Mouse (Mus musculus) liver, embryonic 13.5 days (tissue): ENCODE measurements around the gene Col8a2. TPM values are rescaled to one million over a fixed set of nuclear protein-coding genes. Genes with fewer than 3 reads are reported as not detected.

Experiments used
- ATAC-seq: fragments of 200-750 bp; cut with Nextera tagmentation; 2 replicates; pipeline ENCODE4 v1.8.0; 2017; ENCODE audit warnings: low read depth, mild to moderate bottlenecking, moderate number of reproducible peaks, moderate library complexity
- DNase-seq: peaks from one replicate; pipeline ENCODE4 v3.0.0; 2022
- H3K27ac ChIP-seq: fragments of 300-500 bp; sonication (generic); 2 replicates; pipeline ENCODE4 v1.5.1; 2015; ENCODE audit warnings: moderate library complexity, mild to moderate bottlenecking, inconsistent platforms
- H3K27me3 ChIP-seq: fragments of 300-500 bp; sonication (generic); 2 replicates; pipeline ENCODE4 v1.6.1; 2015; ENCODE audit warnings: mild to moderate bottlenecking, inconsistent platforms
- H3K36me3 ChIP-seq: fragments of 300-500 bp; sonication (generic); 2 replicates; pipeline ENCODE4 v1.6.1; 2015; ENCODE audit warnings: mild to moderate bottlenecking, inconsistent platforms
- H3K4me1 ChIP-seq: fragments of 300-500 bp; sonication (generic); replicated peaks from 2 replicates; pipeline ENCODE4 v1.6.1; 2015; ENCODE audit warnings: inconsistent platforms
- H3K4me2 ChIP-seq: fragments of 300-500 bp; sonication (generic); 2 replicates; pipeline ENCODE4 v1.6.1; 2015; ENCODE audit warnings: inconsistent platforms, mild to moderate bottlenecking, moderate library complexity
- H3K4me3 ChIP-seq: fragments of 300-500 bp; sonication (generic); replicated peaks from 2 replicates; pipeline ENCODE4 v1.5.1; 2015; ENCODE audit warnings: mild to moderate bottlenecking, inconsistent platforms
- H3K9ac ChIP-seq: fragments of 300-500 bp; sonication (generic); 2 replicates; pipeline ENCODE4 v1.6.1; 2015; ENCODE audit warnings: mild to moderate bottlenecking, inconsistent platforms
- H3K9me3 ChIP-seq: fragments of 300-500 bp; sonication (generic); replicated peaks from 2 replicates; pipeline ENCODE4 v1.6.1; 2016; ENCODE audit warnings: inconsistent platforms
- WGBS: fragments of 180-500 bp; shearing (Covaris S2); methylation state at CpG from one replicate; pipeline ENCODE4 v1.1.7; 2015; ENCODE audit not compliant: insufficient replicate concordance; 5-methylcytosine and 5-hydroxymethylcytosine counted together
- polyA plus RNA-seq: library from polyadenylated mRNA; unstranded; fragments of >200 nt; fragmentation: Nextera tagmentation; extraction: Ambion mirVana; gene quantifications from 2 replicates; pipeline ENCODE4 v1.2.1, GENCODE M21; 2015

Gene Col8a2
- polyA plus RNA-seq, 1 experiment from 2014 or later: 0.99 TPM

DNA sequence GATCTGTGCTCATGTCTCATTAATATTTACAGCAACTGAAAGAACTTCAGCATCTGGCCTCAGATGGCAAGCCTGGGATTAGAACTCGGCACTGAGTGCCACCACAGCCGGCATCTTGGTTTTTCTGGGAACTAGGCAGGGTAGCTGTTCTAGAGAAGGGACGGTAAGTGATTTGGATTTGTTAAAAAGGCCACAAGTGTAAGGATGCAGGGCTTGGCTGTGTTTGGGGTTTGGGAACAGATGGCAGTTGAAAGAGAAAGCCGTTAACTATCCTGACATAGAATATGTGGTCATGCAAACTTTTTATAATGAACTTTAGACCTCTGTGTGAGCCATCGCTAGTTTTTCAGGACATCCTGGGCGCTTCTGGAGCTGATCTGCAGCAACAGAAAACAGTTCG, 24.9 kb upstream of the Col8a2 start:
- no peak for ATAC-seq
- peak overlapping the region; percentile 91 for H3K27ac ChIP-seq
- peaks cover 33% of the 10 kb centered on the region for H3K27me3 ChIP-seq
- peak overlapping the region; percentile 77 for H3K4me3 ChIP-seq
- no peaks in the 10 kb centered on the region for H3K36me3 ChIP-seq
- no peaks in the 10 kb centered on the region for H3K9me3 ChIP-seq
- H3K9ac ChIP-seq: peak overlapping the region; percentile 65
- H3K4me2 ChIP-seq: peak overlapping the region; percentile 76
- H3K4me1 ChIP-seq: peaks cover 60% of the 10 kb centered on the region
- DNase-seq: no peak
- 45% methylated on average over 7 of the region's 7 CpGs for WGBS

DNA sequence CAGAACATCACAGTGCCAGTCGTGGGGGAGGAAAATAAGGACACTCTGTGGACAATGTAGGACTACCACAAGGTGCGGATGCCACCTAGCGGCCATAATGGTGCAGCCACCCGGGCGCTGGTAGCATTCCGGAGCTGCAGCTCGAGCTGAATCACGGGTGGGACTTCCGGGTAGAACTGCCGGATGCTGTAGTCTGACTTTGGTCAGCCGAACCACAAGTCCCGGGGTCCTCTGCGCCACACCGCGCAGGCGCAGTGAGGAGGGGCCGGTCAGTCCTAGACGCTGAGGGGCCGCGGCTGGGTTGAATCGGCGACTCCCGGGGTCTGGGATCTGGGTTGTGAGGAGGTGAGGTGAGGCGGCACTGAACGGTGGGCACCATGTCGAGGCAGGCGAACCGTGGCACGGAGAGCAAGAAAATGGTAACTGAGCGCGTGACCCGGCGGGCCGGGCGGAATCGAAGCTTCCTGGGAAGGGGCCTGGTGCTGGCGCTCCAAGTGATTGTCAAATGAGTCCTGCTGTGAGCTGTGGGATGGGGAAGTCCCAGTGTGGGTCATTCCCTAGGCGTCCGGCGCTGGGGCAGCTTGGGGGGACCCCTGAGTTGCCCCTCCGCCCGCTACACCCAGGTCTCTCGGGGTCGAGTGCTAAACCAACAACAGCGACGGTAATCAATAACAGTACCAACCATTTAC, 24.3 kb upstream of the Col8a2 start, which contains the start of gene Trappc3:
Trappc3 (plus strand) TSS at position 207 of the 689 bp plus-strand sequence.
- Histone ChIP-seq H3K4me3 (peak within 1 kb of the TSS; percentile 77), H3K9ac (peak within 1 kb of the TSS; percentile 82), H3K27me3 (peaks cover 27% of the 10 kb centered on the region), H3K4me1 (peaks cover 55% of the 10 kb centered on the region), H3K9me3 (no peaks in the 10 kb centered on the region), H3K36me3 (no peaks in the 10 kb centered on the region), H3K4me2 (peak within 1 kb of the TSS; percentile 76), H3K27ac (peak within 1 kb of the TSS; percentile 91)
- DNase-seq: peak; percentile 98
- peak; percentile 87 for ATAC-seq
- under 1% methylated on average over 46 of the region's 46 CpGs for WGBS

DNA sequence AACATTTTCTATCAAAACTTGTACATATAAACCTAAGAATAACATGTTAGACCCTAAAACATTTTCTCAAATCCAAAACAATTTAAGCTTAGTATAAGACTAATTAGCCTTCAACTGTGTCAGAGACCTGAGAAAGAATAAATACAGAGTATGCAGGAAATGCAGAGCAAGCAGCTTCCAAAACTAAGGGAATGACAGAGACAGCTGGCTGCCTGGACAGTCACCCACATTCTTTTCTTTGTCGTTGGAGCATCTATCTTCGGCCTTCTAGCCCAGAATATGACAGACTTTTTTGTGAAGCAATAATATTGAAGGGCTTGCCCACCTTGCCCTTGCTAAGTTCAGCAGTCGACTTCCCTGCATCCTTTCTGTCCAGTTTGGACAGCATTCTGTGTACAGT, 17.3 kb upstream of the Col8a2 start:
- WGBS: 59% methylated on average over 3 of the region's 3 CpGs
- Histone ChIP-seq H3K9me3 (no peaks in the 10 kb centered on the region), H3K9ac (no peak overlapping the region), H3K4me1 (no peaks in the 10 kb centered on the region), H3K36me3 (peaks cover 18% of the 10 kb centered on the region), H3K4me2 (no peak overlapping the region), H3K27ac (no peak overlapping the region), H3K4me3 (no peak overlapping the region), H3K27me3 (no peaks in the 10 kb centered on the region)
- ATAC-seq: no peak
- no peak for DNase-seq

DNA sequence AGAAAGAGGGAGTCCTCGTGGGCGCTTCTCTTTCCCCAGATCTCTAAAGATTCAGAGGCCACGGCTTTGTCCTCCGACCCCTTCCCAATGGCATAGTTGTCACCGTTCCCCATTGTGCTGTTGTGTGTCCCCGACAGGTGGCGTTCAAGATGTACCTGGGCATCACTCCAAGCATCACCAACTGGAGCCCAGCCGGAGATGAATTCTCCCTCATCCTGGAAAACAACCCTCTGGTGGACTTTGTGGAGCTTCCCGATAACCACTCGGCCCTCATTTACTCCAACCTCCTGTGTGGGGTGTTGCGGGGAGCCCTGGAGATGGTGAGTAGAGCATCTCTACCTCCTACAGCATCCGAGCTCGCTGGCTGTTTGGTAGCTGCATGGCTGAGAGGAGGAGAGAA, 12.8 kb upstream of the Col8a2 start:
- Histone ChIP-seq H3K4me1 (0 out of 2 replicates have a peak, but pooled peaks cover 4% of the 10 kb centered on the region), H3K4me3 (no peak overlapping the region), H3K4me2 (no peak overlapping the region), H3K27ac (no peak overlapping the region), H3K36me3 (peaks cover 30% of the 10 kb centered on the region), H3K27me3 (no peaks in the 10 kb centered on the region), H3K9ac (no peak overlapping the region), H3K9me3 (no peaks in the 10 kb centered on the region)
- DNase-seq: no peak
- 81% methylated on average over 13 of the region's 13 CpGs for WGBS
- no peak for ATAC-seq

DNA sequence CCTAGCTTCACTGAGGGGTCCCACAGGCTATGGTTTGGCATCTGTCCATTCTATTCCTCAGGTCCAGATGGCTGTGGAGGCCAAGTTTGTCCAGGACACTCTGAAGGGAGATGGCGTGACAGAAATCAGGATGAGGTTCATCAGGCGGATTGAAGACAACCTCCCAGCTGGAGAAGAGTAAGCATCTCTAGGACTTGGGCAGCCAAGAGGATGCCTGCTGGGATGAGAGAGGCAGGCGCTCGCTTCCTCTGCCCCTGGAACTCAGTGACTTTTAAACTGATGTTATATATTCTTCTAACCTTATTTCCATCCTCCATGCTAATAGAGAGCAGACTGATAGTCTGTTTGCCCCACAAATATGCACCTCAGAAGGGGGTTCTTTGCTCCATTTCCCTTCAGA, 11.5 kb upstream of the Col8a2 start:
- ATAC-seq: no peak
- Histone ChIP-seq H3K4me3 (no peak overlapping the region), H3K9ac (no peak overlapping the region), H3K4me2 (no peak overlapping the region), H3K9me3 (no peaks in the 10 kb centered on the region), H3K4me1 (0 out of 2 replicates have a peak, but pooled peaks cover 4% of the 10 kb centered on the region), H3K27ac (no peak overlapping the region), H3K27me3 (no peaks in the 10 kb centered on the region), H3K36me3 (peaks cover 30% of the 10 kb centered on the region)
- 84% methylated on average over 4 of the region's 4 CpGs for WGBS
- no peak for DNase-seq

DNA sequence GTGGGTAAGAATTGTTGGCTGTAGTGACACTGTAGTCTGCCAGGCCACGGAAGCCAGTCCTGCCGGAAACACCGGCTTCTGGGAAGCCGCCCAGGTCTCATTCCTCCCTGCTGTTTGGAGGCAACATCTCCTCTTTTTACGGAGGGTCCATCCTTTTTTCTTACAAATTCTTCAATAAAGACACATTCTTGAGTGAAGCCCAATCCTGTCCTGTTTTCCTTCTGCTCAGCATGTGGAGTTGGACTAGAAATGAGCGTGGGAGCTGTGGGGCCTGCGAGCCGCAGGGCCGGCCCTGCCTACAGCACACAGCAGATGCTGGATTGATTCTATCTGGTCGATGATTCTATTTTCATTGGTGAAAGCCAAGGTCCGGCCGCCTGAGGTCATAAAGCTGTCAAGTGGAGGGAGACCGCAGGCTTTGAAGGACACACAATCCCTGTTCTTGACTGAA, 10.9 kb upstream of the Col8a2 start:
- Histone ChIP-seq H3K9ac (no peak overlapping the region), H3K4me3 (no peak overlapping the region), H3K4me2 (no peak overlapping the region), H3K27me3 (no peaks in the 10 kb centered on the region), H3K36me3 (peaks cover 30% of the 10 kb centered on the region), H3K27ac (no peak overlapping the region), H3K9me3 (no peaks in the 10 kb centered on the region), H3K4me1 (0 out of 2 replicates have a peak, but pooled peaks cover 4% of the 10 kb centered on the region)
- ATAC-seq: no peak
- whole genome bisulfite sequencing: 86% methylated on average over 13 of the region's 13 CpGs
- DNase-seq: no peak

DNA sequence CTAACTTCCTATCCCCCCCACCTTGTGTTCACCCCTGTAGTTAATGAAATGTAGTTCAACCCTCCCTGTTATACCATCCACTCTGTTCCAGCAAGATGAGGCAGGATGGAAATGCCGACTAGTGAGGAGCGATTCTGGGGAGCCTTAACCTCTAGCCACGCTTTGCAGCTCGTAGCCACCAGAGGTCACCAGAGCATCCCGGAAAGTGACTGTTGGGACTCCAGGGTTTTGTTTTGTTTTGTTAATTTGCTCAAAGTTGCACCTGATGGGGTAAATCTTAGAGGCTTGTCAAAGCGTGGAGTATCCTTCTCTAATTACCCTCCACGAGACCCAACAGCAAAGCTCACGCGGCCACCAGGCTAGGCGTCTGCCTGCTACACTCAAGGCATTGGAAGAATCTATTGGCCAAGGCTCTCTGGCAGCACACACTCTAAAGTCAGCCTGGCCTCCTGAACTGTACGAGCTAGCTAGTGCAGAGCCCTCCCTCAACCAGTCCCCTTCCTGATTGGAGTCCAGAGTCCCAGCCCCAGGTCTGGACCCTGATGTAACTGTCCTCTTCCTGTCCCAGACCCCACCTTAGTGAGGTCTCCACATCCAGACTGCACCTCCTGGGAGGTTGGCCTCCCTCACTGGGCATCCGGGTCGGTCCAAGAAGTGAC, 8.6 kb upstream of the Col8a2 start:
- 0 out of 2 replicates have a peak, but pooled peaks have one; percentile 41 for ATAC-seq
- peaks cover 24% of the 10 kb centered on the region for H3K36me3 ChIP-seq
- no peaks in the 10 kb centered on the region for H3K9me3 ChIP-seq
- DNase-seq: no peak
- no peak overlapping the region for H3K4me3 ChIP-seq
- H3K9ac ChIP-seq: no peak overlapping the region; the same call in 1 of the 2 replicates
- H3K4me1 ChIP-seq: 0 out of 2 replicates have a peak, but pooled peaks cover 4% of the 10 kb centered on the region
- no peak overlapping the region for H3K27ac ChIP-seq
- H3K4me2 ChIP-seq: peak overlapping the region; percentile 9; the same call in 1 of the 2 replicates
- WGBS: 17% methylated on average over 13 of the region's 13 CpGs
- peaks cover 6% of the 10 kb centered on the region; the same call in 1 of the 2 replicates for H3K27me3 ChIP-seq

DNA sequence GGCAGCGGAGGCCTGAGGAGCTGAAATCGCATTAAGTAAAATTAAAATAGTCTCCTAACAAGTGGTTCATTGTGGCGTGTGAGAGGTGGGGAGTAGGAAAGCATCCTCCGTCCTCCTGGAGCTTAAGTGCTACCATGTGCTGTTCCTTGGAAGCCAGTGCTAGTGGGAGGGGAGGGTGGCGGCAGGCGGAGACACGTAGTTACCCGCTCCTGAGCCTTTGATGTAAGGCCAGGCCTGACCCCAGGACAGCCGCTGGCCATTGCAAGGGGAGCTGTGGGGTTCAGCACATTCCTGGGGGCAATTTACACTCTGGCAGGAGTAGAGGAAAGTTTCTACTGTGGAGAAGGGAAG, 8.1 kb upstream of the Col8a2 start:
- Histone ChIP-seq H3K4me1 (0 out of 2 replicates have a peak, but pooled peaks cover 4% of the 10 kb centered on the region), H3K27ac (no peak overlapping the region), H3K9ac (no peak overlapping the region; the same call in 1 of the 2 replicates), H3K4me2 (no peak overlapping the region), H3K36me3 (peaks cover 19% of the 10 kb centered on the region), H3K9me3 (no peaks in the 10 kb centered on the region), H3K27me3 (peaks cover 11% of the 10 kb centered on the region), H3K4me3 (no peak overlapping the region)
- DNase-seq: no peak
- 63% methylated on average over 9 of the region's 9 CpGs for WGBS
- ATAC-seq: no peak

DNA sequence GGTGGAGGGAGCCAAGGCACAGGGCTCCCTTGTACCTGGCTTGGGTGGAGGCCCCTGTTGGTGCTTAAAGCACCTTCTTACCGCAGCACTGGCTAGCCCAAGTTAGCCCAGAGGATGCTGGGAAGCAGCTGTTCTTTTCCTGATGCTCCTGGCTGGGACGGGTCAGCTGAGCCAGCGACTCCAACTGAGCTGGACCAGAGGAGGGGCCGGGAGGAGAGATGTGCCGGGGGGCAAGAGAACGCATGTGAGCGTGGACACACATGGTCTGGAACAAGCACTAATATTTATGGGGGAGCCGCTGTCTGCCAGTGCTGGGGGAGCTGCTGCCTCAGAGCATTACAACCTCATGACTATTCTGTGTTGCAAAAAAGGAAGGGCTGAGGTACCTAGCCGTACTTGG, 7.6 kb upstream of the Col8a2 start:
- no peaks in the 10 kb centered on the region for H3K9me3 ChIP-seq
- 0 out of 2 replicates have a peak, but pooled peaks cover 4% of the 10 kb centered on the region for H3K4me1 ChIP-seq
- DNase-seq (no peak), ATAC-seq (no peak)
- no peak overlapping the region for H3K4me3 ChIP-seq
- peaks cover 15% of the 10 kb centered on the region for H3K27me3 ChIP-seq
- no peak overlapping the region for H3K4me2 ChIP-seq
- no peak overlapping the region for H3K9ac ChIP-seq
- H3K27ac ChIP-seq: no peak overlapping the region
- WGBS: 71% methylated on average over 9 of the region's 9 CpGs
- H3K36me3 ChIP-seq: peaks cover 15% of the 10 kb centered on the region

DNA sequence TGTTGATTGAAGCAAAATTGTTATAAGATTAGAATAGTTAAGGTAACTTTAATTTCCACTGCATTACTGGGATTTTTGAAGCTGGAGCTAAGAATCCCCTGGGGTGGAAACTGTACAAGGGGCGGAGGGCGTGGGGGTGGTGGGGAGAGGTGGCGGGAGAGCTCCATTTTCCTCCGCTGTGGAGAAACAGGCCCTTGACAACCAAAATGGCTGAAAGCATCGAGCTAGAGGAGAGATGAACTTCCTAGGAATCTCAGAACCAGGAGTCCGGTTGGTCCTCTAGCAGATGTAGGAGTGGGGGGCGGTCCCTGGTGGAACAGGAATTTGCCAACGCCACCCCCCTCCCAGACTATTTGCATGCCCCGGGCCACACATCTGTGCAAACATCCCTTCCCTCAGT, 4.9 kb upstream of the Col8a2 start:
- ATAC-seq (no peak), DNase-seq (no peak)
- H3K27ac ChIP-seq: no peak overlapping the region
- H3K27me3 ChIP-seq: peaks cover 40% of the 10 kb centered on the region
- no peaks in the 10 kb centered on the region for H3K9me3 ChIP-seq
- WGBS: 60% methylated on average over 9 of the region's 9 CpGs
- peaks cover 9% of the 10 kb centered on the region for H3K4me1 ChIP-seq
- H3K36me3 ChIP-seq: no peaks in the 10 kb centered on the region
- no peak overlapping the region for H3K4me3 ChIP-seq
- H3K9ac ChIP-seq: no peak overlapping the region
- no peak overlapping the region for H3K4me2 ChIP-seq

DNA sequence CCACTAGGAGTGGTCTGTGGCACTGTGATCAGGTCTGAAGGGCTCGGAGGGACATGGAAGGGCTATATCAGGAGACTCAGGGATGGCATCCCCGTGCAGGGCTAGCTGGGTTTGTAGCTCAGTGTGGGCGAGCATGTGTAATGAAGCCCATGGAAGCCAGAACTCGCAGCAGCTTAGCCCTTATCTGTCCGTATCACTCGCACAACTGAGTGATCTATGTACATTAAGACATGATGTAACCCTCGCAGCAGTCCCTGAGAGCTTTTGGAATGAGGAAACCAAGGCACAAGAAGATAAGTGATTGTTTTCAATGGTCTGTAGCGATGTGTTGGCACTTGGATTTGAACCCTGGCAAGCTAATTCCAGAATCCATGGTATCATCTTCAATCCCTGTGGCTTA, 3.0 kb upstream of the Col8a2 start:
- H3K4me2 ChIP-seq: no peak overlapping the region
- no peak overlapping the region for H3K9ac ChIP-seq
- ATAC-seq: no peak
- peaks cover 59% of the 10 kb centered on the region for H3K27me3 ChIP-seq
- no peak for DNase-seq
- 35% methylated on average over 8 of the region's 8 CpGs for WGBS
- H3K9me3 ChIP-seq: no peaks in the 10 kb centered on the region
- H3K27ac ChIP-seq: no peak overlapping the region
- no peak overlapping the region for H3K4me3 ChIP-seq
- peaks cover 7% of the 10 kb centered on the region for H3K4me1 ChIP-seq
- H3K36me3 ChIP-seq: no peaks in the 10 kb centered on the region
